Mouse (Mus musculus) liver, embryonic 13.5 days (tissue): ENCODE measurements around the gene Masp1. TPM values are rescaled to one million over a fixed set of nuclear protein-coding genes. Genes with fewer than 3 reads are reported as not detected.

Experiments used
- ATAC-seq: fragments of 200-750 bp; cut with Nextera tagmentation; 2 replicates; pipeline ENCODE4 v1.8.0; 2017; ENCODE audit warnings: low read depth, mild to moderate bottlenecking, moderate number of reproducible peaks, moderate library complexity
- DNase-seq: peaks from one replicate; pipeline ENCODE4 v3.0.0; 2022
- H3K27ac ChIP-seq: fragments of 300-500 bp; sonication (generic); 2 replicates; pipeline ENCODE4 v1.5.1; 2015; ENCODE audit warnings: moderate library complexity, mild to moderate bottlenecking, inconsistent platforms
- H3K27me3 ChIP-seq: fragments of 300-500 bp; sonication (generic); 2 replicates; pipeline ENCODE4 v1.6.1; 2015; ENCODE audit warnings: mild to moderate bottlenecking, inconsistent platforms
- H3K36me3 ChIP-seq: fragments of 300-500 bp; sonication (generic); 2 replicates; pipeline ENCODE4 v1.6.1; 2015; ENCODE audit warnings: mild to moderate bottlenecking, inconsistent platforms
- H3K4me1 ChIP-seq: fragments of 300-500 bp; sonication (generic); replicated peaks from 2 replicates; pipeline ENCODE4 v1.6.1; 2015; ENCODE audit warnings: inconsistent platforms
- H3K4me2 ChIP-seq: fragments of 300-500 bp; sonication (generic); 2 replicates; pipeline ENCODE4 v1.6.1; 2015; ENCODE audit warnings: inconsistent platforms, mild to moderate bottlenecking, moderate library complexity
- H3K4me3 ChIP-seq: fragments of 300-500 bp; sonication (generic); replicated peaks from 2 replicates; pipeline ENCODE4 v1.5.1; 2015; ENCODE audit warnings: mild to moderate bottlenecking, inconsistent platforms
- H3K9ac ChIP-seq: fragments of 300-500 bp; sonication (generic); 2 replicates; pipeline ENCODE4 v1.6.1; 2015; ENCODE audit warnings: mild to moderate bottlenecking, inconsistent platforms
- H3K9me3 ChIP-seq: fragments of 300-500 bp; sonication (generic); replicated peaks from 2 replicates; pipeline ENCODE4 v1.6.1; 2016; ENCODE audit warnings: inconsistent platforms
- WGBS: fragments of 180-500 bp; shearing (Covaris S2); methylation state at CpG from one replicate; pipeline ENCODE4 v1.1.7; 2015; ENCODE audit not compliant: insufficient replicate concordance; 5-methylcytosine and 5-hydroxymethylcytosine counted together
- polyA plus RNA-seq: library from polyadenylated mRNA; unstranded; fragments of >200 nt; fragmentation: Nextera tagmentation; extraction: Ambion mirVana; gene quantifications from 2 replicates; pipeline ENCODE4 v1.2.1, GENCODE M21; 2015

Masp1 gene
- polyA plus RNA-seq, 1 experiment from 2014 or later = 14.3 TPM

DNA sequence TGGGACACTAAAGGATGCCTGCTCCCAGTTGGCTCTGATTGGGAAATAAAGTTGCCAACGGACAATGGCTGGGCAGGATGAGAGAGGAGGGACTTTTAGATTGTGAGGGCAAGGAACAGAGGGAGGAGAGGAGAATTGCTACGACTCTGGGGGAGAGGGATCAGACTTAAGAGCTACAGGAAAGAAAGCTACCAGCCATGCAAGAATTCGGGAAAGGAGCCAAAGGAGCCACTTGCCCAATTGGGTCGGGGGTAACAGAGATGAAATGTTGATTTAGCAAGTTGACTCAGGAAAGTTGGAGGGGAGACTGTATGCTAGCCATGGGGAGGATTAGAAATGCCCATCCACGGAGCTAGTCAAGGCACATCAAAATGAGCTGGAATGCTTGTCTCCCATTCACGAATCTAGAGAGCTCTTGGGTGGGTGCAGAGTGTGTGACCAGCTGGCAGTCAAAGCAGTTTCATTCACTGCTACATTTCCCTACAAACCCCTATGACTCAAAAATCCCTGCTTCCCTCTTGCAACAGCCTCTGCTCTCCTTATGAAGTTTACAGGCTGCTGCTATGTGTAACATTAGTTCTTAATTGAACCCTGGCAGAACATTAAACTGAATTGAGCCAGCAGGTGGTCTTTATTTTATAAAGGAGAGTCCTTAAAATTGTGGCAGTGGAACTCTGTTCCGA, 61.6 kb downstream of the Masp1 start:
- no peaks in the 10 kb centered on the region for H3K9me3 ChIP-seq
- 34% methylated on average over 7 of the region's 7 CpGs for WGBS

DNA sequence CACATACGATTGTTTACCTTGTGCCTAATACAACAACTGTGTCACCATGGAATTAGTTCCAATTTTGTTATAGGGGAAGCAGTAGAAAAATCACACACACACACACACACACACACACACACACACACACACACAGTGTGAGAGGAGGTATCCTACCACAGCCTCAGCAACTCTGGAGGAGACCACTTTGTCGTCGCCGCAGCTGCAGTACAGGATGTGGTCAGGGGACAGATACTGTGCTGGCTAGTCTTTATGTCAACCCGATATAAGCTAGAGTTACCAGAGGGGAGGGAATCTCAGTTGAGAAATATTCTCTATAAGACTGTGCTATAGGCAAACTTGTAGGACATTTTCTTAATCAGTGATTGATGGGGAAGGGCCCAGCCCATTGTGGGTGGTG, 63.3 kb downstream of the Masp1 start:
- Histone ChIP-seq H3K27ac (no peak overlapping the region), H3K36me3 (peaks cover 3% of the 10 kb centered on the region; the same call in 1 of the 2 replicates), H3K27me3 (no peaks in the 10 kb centered on the region), H3K4me1 (no peaks in the 10 kb centered on the region), H3K4me3 (no peak overlapping the region), H3K9me3 (no peaks in the 10 kb centered on the region), H3K4me2 (no peak overlapping the region), H3K9ac (no peak overlapping the region)
- 25% methylated on average over 5 of the region's 5 CpGs for WGBS
- DNase-seq (no peak), ATAC-seq (no peak)

More for the DNA sequence above, 61.6 kb downstream of the Masp1 start:
- no peak for DNase-seq
- Histone ChIP-seq H3K4me2 (no peak overlapping the region), H3K9ac (no peak overlapping the region), H3K27me3 (no peaks in the 10 kb centered on the region), H3K4me1 (peaks cover 4% of the 10 kb centered on the region; the same call in 1 of the 2 replicates), H3K36me3 (peaks cover 3% of the 10 kb centered on the region; the same call in 1 of the 2 replicates), H3K27ac (no peak overlapping the region), H3K4me3 (no peak overlapping the region)
- no peak for ATAC-seq

DNA sequence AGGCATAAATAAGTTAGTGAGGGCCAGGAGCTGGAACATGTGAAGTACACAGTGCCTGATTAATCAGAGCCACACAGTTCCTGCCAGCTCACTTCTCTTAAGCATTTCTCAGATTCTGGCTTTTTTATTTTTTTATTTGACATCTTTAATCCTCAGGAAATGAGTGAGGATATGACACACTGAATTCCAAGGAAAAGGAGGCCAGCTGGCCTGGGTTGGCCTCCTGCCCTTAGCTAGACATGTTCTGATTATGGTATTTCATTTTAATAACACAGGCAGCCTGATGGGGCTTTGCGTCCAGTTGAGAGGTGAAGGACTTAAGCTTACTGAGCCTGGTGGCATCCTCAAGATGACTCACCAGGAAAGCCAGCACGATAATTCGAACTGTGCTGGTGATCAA, 64.1 kb downstream of the Masp1 start:
- Histone ChIP-seq H3K27ac (no peak overlapping the region), H3K4me3 (no peak overlapping the region), H3K9ac (no peak overlapping the region), H3K9me3 (no peaks in the 10 kb centered on the region), H3K36me3 (peaks cover 3% of the 10 kb centered on the region; the same call in 1 of the 2 replicates), H3K4me1 (no peaks in the 10 kb centered on the region), H3K4me2 (no peak overlapping the region), H3K27me3 (no peaks in the 10 kb centered on the region)
- 54% methylated on average over 3 of the region's 3 CpGs for WGBS
- no peak for DNase-seq
- ATAC-seq = no peak

DNA sequence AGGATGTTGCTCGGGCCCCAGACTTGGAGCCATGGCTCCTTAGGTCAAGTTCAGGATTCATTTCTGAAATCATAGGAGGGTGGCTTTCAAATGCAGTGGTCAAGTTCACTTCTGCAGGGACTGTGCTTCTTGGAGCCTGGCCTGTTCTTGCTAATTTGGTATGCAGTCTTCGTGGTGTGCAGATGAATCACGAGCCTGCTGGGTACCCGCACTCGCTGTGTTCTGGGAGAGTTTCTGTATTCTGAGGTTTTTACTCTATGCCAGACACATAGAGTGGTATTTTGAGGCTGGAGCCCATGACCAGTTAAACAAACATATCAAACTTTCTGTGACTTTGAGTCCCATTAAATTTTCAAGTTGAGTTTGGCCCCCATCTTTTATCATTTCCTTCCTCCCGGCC, 66.2 kb downstream of the Masp1 start:
- H3K4me3 ChIP-seq = no peak overlapping the region
- WGBS = 64% methylated on average over 6 of the region's 6 CpGs
- DNase-seq (no peak), ATAC-seq (no peak)
- no peak overlapping the region for H3K27ac ChIP-seq
- no peak overlapping the region for H3K4me2 ChIP-seq
- H3K9ac ChIP-seq = no peak overlapping the region
- H3K9me3 ChIP-seq = no peaks in the 10 kb centered on the region
- no peaks in the 10 kb centered on the region for H3K4me1 ChIP-seq
- peaks cover 6% of the 10 kb centered on the region; the same call in 1 of the 2 replicates for H3K36me3 ChIP-seq
- no peaks in the 10 kb centered on the region for H3K27me3 ChIP-seq

DNA sequence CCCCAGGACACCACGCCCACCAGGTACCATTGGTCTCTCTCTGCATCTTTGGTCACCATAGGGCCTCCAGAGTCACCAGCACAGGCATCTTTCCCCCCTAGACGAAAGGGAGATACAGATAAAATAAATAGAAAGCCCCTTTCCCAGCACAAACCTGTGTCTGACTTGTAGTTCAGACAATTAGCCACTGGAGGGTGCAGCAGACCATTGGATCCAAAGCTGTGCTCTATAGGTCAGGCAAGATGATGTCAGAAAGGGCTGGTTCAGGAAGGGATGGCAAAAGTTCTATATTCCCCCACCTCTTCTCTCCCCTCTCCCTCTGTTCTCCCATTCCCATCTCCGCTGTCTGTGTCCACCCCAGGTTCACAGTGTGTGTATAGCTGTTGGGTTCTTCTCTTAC, 68.1 kb downstream of the Masp1 start:
- Histone ChIP-seq H3K36me3 (peaks cover 3% of the 10 kb centered on the region; the same call in 1 of the 2 replicates), H3K27ac (no peak overlapping the region), H3K9ac (no peak overlapping the region), H3K9me3 (no peaks in the 10 kb centered on the region), H3K27me3 (no peaks in the 10 kb centered on the region), H3K4me2 (no peak overlapping the region), H3K4me1 (no peaks in the 10 kb centered on the region), H3K4me3 (no peak overlapping the region)
- DNase-seq = no peak
- WGBS = 14% methylated on average over 3 of the region's 3 CpGs
- ATAC-seq = no peak

DNA sequence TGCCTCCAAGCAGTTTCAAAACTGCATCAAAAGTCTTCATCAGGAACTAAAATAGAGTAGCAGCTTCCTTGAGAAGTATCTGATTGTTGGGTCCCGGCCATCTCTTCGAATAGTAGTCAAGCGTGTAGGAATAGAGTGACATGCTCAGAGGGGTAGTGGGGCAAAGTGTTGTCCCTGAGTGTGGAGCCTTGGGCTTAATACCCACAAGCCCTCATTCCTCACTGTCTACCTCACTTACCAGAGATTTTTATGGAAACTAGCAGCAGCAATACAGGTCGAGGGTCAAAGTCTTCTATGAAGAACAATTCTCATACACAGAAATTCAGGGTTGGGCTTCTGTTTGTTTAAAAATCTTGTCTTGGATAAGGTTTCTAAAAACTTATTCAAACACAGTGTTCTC, 69.8 kb downstream of the Masp1 start:
- no peak for ATAC-seq
- WGBS = 66% methylated on average over 4 of the region's 4 CpGs
- H3K4me2 ChIP-seq = no peak overlapping the region
- H3K27me3 ChIP-seq = no peaks in the 10 kb centered on the region
- no peak overlapping the region for H3K4me3 ChIP-seq
- H3K36me3 ChIP-seq = 0 out of 2 replicates have a peak, but pooled peaks cover 3% of the 10 kb centered on the region
- H3K27ac ChIP-seq = no peak overlapping the region
- no peak for DNase-seq
- H3K4me1 ChIP-seq = no peaks in the 10 kb centered on the region
- H3K9me3 ChIP-seq = no peaks in the 10 kb centered on the region
- no peak overlapping the region for H3K9ac ChIP-seq

DNA sequence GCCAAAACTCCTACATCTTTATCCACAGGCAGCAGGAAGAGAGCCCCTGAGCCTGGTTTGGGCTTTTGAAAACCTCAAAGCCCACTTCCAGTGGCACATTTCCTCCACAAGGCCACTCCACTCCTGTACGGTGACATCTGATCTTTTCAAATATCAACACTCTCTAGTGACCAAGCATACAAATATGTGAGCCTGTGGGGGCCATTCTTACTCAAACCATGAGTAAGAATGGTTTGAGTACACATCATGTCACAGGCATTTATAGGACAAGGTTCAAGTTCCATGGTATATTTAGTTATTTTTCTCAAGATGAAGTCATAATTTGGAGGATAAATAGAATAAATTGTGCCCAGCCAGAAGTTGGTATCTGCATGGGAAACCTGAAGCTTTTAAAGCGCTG, 70.7 kb downstream of the Masp1 start:
- ATAC-seq = no peak
- no peak overlapping the region for H3K4me2 ChIP-seq
- no peaks in the 10 kb centered on the region for H3K9me3 ChIP-seq
- H3K36me3 ChIP-seq = 0 out of 2 replicates have a peak, but pooled peaks cover 3% of the 10 kb centered on the region
- 55% methylated on average over 2 of the region's 2 CpGs for WGBS
- no peak overlapping the region for H3K9ac ChIP-seq
- no peak overlapping the region for H3K4me3 ChIP-seq
- DNase-seq = no peak
- H3K4me1 ChIP-seq = no peaks in the 10 kb centered on the region
- no peak overlapping the region for H3K27ac ChIP-seq
- H3K27me3 ChIP-seq = no peaks in the 10 kb centered on the region

DNA sequence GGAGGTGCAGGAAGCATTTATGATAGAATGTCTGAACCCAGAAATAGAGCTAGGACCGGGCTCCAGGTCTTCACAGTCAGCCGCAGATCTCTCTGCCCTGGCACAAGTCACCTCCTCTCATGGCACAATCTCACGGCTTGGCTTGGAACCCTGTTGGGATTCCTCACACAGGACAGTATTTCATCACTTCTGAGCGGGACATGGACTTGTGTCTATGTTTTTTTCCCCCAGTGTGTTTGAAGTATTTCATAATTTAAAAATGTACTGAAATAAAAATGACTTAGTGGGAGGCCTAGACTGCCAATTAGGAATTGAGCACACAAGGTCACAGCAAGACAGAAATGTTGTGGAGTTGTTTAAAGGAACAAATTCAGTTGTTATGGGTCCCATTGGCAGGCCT, 76.4 kb downstream of the Masp1 start:
- H3K4me2 ChIP-seq = no peak overlapping the region
- H3K27ac ChIP-seq = no peak overlapping the region
- ATAC-seq (no peak), DNase-seq (no peak)
- no peaks in the 10 kb centered on the region for H3K27me3 ChIP-seq
- no peak overlapping the region for H3K4me3 ChIP-seq
- no peaks in the 10 kb centered on the region for H3K9me3 ChIP-seq
- H3K9ac ChIP-seq = no peak overlapping the region
- H3K36me3 ChIP-seq = no peaks in the 10 kb centered on the region
- 61% methylated on average over 4 of the region's 4 CpGs for WGBS
- H3K4me1 ChIP-seq = no peaks in the 10 kb centered on the region

DNA sequence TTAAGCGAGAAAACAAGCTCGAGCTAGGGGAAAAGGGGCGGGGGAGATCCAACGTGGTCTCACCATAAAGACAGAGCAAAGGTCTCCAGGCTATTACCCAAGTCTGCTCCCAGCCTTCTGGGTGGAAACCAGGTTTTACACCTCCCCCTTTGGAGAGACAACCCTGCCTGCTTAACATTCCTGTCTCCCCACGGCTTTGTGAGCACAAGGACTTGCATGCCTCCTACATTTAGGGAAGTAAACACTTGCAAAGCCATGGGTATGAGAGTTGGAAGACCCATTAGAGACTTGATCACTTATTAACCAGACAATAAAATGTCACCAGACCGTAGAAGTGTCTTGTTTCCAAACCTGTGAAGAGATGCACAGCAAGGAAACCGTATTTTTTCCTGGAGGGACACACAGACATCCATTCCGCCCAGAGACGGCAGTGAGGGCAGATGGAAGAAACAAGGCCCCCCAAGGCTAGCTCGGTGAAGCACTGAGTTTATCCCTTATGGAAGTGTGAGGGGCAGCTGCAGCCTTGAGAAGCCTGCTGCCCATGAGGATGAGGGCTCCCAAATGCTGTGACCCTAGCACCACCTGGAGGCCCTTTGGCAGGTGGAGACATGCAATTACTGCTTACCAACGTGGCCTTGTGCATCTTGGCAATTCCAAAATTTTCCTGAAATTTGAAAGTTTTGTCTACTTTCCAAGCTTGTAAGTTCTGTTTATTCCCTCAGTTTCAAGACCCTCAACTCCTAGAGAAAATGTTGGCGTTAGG, 83.0 kb downstream of the Masp1 start:
- Histone ChIP-seq H3K4me2 (no peak overlapping the region), H3K4me3 (no peak overlapping the region), H3K4me1 (no peaks in the 10 kb centered on the region), H3K9ac (no peak overlapping the region), H3K27me3 (no peaks in the 10 kb centered on the region), H3K27ac (no peak overlapping the region), H3K9me3 (no peaks in the 10 kb centered on the region), H3K36me3 (no peaks in the 10 kb centered on the region)
- ATAC-seq = no peak
- no peak for DNase-seq
- 46% methylated on average over 12 of the region's 12 CpGs for WGBS

DNA sequence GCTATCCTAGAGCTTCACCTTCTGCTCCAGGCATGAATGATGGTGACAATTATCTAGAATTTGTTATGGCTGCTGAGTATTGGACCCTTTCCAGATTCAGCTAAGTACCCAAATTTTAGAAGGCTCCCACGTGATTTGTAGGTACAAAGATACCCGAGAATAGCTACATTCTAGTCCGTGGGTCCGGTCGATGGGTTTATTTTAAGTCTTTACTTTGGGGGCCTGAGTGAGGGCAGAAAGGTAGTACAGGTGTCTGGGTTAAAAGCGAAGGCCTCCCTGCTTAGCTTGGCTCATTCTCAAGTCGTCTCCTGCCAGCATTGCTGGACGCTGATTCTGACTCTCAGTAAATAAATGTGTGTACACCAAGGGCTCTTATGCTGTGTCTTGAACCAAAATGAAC, 90.6 kb downstream of the Masp1 start:
- Histone ChIP-seq H3K9me3 (no peaks in the 10 kb centered on the region), H3K4me2 (no peak overlapping the region), H3K27me3 (no peaks in the 10 kb centered on the region), H3K27ac (no peak overlapping the region), H3K36me3 (no peaks in the 10 kb centered on the region), H3K9ac (no peak overlapping the region), H3K4me1 (no peaks in the 10 kb centered on the region), H3K4me3 (no peak overlapping the region)
- DNase-seq = no peak
- ATAC-seq = no peak
- 73% methylated on average over 8 of the region's 8 CpGs for WGBS

DNA sequence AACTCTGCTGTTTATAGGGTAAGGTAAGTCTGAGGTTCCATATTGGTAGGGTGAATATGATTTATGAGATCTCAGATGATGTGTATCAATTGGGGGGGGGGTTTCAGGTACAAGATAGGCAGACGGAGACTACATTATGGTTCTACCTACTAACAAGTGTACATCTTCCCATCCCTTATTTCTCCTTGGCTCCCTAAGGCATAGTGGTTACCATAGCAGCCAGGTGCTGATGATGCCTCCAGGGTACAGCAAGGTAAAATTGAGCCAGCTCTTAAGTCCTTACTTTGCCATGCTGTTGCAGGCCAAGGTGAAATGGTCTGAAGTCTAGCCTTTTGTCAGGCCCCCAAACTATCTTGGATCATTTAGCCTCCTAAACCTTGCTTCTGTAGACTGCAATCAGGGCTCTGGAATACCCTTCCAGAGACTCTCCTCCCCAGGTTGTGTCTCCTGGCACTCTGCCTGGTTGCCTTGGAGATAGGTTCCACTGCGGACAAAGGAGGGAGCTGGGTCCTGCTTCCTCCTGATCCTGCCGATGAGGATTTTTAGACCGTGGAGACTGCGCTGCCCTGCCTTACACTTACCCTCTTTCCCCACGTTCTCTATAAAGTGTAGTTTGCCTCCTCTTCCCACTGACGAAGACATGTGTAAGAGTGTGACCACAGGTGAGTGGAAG, 91.8 kb downstream of the Masp1 start, which contains the start of gene Rtp1:
Gene Rtp1 (plus strand): TSS at position 487 of the 673 bp plus-strand sequence.
- Histone ChIP-seq H3K36me3 (no peaks in the 10 kb centered on the region), H3K27ac (no peak within 1 kb of the TSS), H3K9ac (no peak within 1 kb of the TSS), H3K9me3 (no peaks in the 10 kb centered on the region), H3K27me3 (no peaks in the 10 kb centered on the region), H3K4me1 (no peaks in the 10 kb centered on the region), H3K4me3 (no peak within 1 kb of the TSS), H3K4me2 (no peak within 1 kb of the TSS)
- ATAC-seq (no peak), DNase-seq (no peak)
- WGBS = 72% methylated on average over 7 of the region's 7 CpGs
